Mouse (Mus musculus) midbrain, embryonic 10.5 days (tissue): ENCODE data around the gene Amn. TPM values are rescaled to one million over a fixed set of nuclear protein-coding genes. Genes with fewer than 3 reads are reported as not detected.

Source experiments
- polyA plus RNA-seq: library from polyadenylated mRNA; unstranded; fragments of >200 nt; fragmentation: Nextera tagmentation; extraction: Ambion mirVana; gene quantifications from 2 replicates; pipeline ENCODE4 v1.2.1, GENCODE M21; 2016

Gene Amn
- polyA plus RNA-seq, 1 experiment from 2014 or later, result 0.11 TPM

Other genes starting within 250 kb of the Amn start
- 5.9 and 6.0 TPM in 2 replicates for gene Rcor1, start 231.7 kb upstream of the Amn start, polyA plus RNA-seq
- 11.5 and 15.0 TPM in 2 replicates for gene Traf3, start 104.7 kb upstream of the Amn start, polyA plus RNA-seq
- gene 4930595D18Rik, start 86.6 kb upstream of the Amn start, polyA plus RNA-seq, result not detected in 2 replicates
- gene Cdc42bpb, start 106.6 kb downstream of the Amn start, polyA plus RNA-seq, result 31.4 and 32.0 TPM in 2 replicates
- gene Lbhd2, start 135.7 kb downstream of the Amn start, polyA plus RNA-seq, result not detected in 2 replicates
- 3.7 and 4.3 TPM in 2 replicates for gene Exoc3l4, start 145.9 kb downstream of the Amn start, polyA plus RNA-seq
- gene Tnfaip2, start 171.4 kb downstream of the Amn start, polyA plus RNA-seq, result 1.6 and 2.4 TPM in 2 replicates
- 7.8 and 10.4 TPM in 2 replicates for gene Gm266, start 214.7 kb downstream of the Amn start, polyA plus RNA-seq